Mouse (Mus musculus) stomach, postnatal 0 days (tissue): Measurements from ENCODE around the gene Eps15. TPM values are rescaled to one million over a fixed set of nuclear protein-coding genes. Genes with fewer than 3 reads are reported as not detected.

ENCODE experiments used
- ATAC-seq: fragments of 200-750 bp; cut with Nextera tagmentation; 2 replicates; pipeline ENCODE4 v1.8.0; 2017; ENCODE audit not compliant: low FRiP score, low TSS enrichment
- DNase-seq: peaks from one replicate; pipeline ENCODE4 v3.0.0-alpha.2; 2016; ENCODE audit warnings: low spot score
- H3K27ac ChIP-seq: fragments of 300-500 bp; sonication (generic); replicated peaks from 2 replicates; pipeline ENCODE4 v1.5.1; 2014; ENCODE audit warnings: mild to moderate bottlenecking, control low read depth
- H3K27me3 ChIP-seq: fragments of 300-500 bp; sonication (generic); 2 replicates; pipeline ENCODE4 v1.6.1; 2014; ENCODE audit warnings: low read length; ENCODE audit not compliant: control insufficient read depth, insufficient read depth
- H3K36me3 ChIP-seq: fragments of 300-500 bp; sonication (generic); 2 replicates; pipeline ENCODE4 v1.6.1; 2014; ENCODE audit warnings: low read length, mixed read lengths; ENCODE audit not compliant: control insufficient read depth, insufficient read depth
- H3K4me1 ChIP-seq: fragments of 300-500 bp; sonication (generic); replicated peaks from 2 replicates; pipeline ENCODE4 v1.6.1; 2014; ENCODE audit warnings: antibody characterized with exemption; ENCODE audit not compliant: control insufficient read depth, insufficient read depth
- H3K4me2 ChIP-seq: fragments of 300-500 bp; sonication (generic); replicated peaks from 2 replicates; pipeline ENCODE4 v1.6.1; 2014; ENCODE audit warnings: low read depth, mild to moderate bottlenecking, control low read depth, moderate library complexity
- H3K4me3 ChIP-seq: fragments of 300-500 bp; sonication (generic); 2 replicates; pipeline ENCODE4 v1.5.1; 2014; ENCODE audit warnings: low read depth, low read length, control low read depth
- H3K9ac ChIP-seq: fragments of 300-500 bp; sonication (generic); 2 replicates; pipeline ENCODE4 v1.6.1; 2014; ENCODE audit warnings: mild to moderate bottlenecking, low read length, control low read depth, mixed read lengths
- H3K9me3 ChIP-seq: fragments of 300-500 bp; sonication (generic); 2 replicates; pipeline ENCODE4 v1.6.1; 2016; ENCODE audit warnings: low read length; ENCODE audit not compliant: control insufficient read depth
- CTCF ChIP-seq: IDR thresholded peaks from 2 replicates; pipeline ENCODE4 v1.5.1; 2016; ENCODE audit warnings: antibody characterized with exemption, low read depth, mild to moderate bottlenecking, moderate library complexity
- EP300 ChIP-seq: optimal IDR thresholded peaks from 2 replicates; pipeline ENCODE3; 2016; ENCODE audit warnings: antibody characterized with exemption
- WGBS: fragments of 180-500 bp; shearing (Covaris S2); extraction: QIAGEN DNeasy Blood & Tissue Kit; methylation state at CpG from one replicate; pipeline ENCODE4 v1.1.7; 2014; 5-methylcytosine and 5-hydroxymethylcytosine counted together
- polyA plus RNA-seq: library from polyadenylated mRNA; unstranded; fragments of >200 nt; fragmentation: Nextera tagmentation; extraction: Ambion mirVana; gene quantifications from 2 replicates; pipeline ENCODE4 v1.2.1, GENCODE M21; 2015

Gene Eps15
- polyA plus RNA-seq, 1 experiment from 2014 or later = 20.0 TPM

DNA sequence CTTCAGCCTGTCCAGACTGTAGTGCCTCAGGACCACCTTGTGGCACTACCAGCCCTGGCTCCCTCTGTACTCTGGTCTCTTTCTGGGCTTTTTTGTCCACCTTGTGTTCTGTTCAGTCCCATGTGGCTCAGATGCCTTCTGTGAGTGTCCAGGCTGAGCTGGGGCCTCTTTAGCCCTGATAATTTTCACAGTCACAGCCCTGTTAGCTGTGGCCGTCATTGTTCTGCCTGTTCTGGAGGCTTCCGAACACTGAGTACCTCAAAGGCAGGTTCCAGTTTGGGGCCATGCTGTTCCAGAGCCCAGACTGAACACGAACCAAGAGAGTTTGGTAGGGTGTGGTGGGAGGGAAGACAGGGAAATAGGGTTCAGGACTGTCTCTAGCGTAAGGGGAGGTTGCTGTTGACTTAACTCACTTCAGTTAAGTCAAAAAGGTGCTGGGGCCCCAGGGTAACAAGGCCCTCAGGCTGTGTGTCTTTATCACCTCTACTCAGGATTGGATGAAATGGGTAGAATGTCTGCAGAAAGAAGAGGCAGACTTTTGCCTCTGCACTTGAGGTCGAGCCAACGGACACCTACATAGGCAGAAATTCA, 131.4 kb downstream of the Eps15 start:
- no peak overlapping the region for H3K9ac ChIP-seq
- DNase-seq (no peak), ATAC-seq (no peak)
- no peak overlapping the region for H3K27ac ChIP-seq
- WGBS = 78% methylated on average over 6 of the region's 6 CpGs
- TF ChIP-seq CTCF = no peak
- no peak for TF ChIP-seq EP300
- H3K4me2 ChIP-seq = no peak overlapping the region
- H3K9me3 ChIP-seq = no peaks in the 10 kb centered on the region
- no peaks in the 10 kb centered on the region for H3K4me1 ChIP-seq
- H3K4me3 ChIP-seq = no peak overlapping the region
- no peaks in the 10 kb centered on the region for H3K36me3 ChIP-seq
- H3K27me3 ChIP-seq = no peaks in the 10 kb centered on the region

DNA sequence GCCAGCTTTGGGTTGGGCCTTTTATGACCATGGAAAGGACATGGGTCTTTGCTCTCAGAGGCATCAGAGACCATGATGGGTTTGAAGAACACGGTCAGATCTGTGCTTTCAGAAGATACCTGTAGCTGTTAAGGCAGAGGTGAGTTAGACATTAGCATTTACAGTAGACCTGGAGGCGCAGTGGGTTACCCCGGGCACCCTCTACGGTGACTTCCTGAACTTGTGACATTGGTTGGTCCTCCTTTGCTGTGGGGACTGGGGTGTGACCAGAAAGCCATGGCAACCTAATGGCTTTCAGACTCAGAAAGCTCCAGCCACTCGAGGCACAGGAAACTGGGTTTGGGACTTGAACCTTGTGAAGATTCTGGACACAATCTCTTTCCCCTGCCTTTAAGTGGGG, 132.2 kb downstream of the Eps15 start:
- H3K9me3 ChIP-seq = no peaks in the 10 kb centered on the region
- H3K9ac ChIP-seq = no peak overlapping the region
- DNase-seq = no peak
- WGBS = 83% methylated on average over 5 of the region's 5 CpGs
- no peaks in the 10 kb centered on the region for H3K36me3 ChIP-seq
- H3K27me3 ChIP-seq = no peaks in the 10 kb centered on the region
- no peak overlapping the region for H3K27ac ChIP-seq
- no peaks in the 10 kb centered on the region for H3K4me1 ChIP-seq
- ATAC-seq = no peak
- H3K4me2 ChIP-seq = no peak overlapping the region
- TF ChIP-seq EP300 (no peak), CTCF (no peak)
- H3K4me3 ChIP-seq = no peak overlapping the region

DNA sequence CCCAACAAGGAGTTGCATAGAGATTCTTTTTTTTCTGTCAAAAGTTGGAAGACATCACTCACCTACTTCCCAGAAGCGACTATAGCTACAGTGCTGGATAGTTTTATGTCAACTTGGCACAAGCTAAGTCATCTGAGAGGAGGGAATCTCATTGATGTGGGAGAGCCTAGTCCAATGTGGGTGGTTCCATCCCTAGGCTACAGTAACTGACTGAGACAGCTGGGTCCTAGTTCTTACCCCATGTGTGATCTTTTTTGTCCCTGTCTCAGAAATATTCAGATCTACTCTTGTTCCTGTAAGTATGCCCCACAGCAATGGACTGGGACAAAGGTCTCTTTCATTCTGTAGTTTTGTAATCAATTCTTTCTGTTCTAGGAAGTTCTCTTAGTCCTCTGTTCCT, 137.9 kb downstream of the Eps15 start:
- Histone ChIP-seq H3K9me3 (no peaks in the 10 kb centered on the region), H3K27ac (no peak overlapping the region), H3K4me3 (no peak overlapping the region), H3K4me1 (no peaks in the 10 kb centered on the region), H3K4me2 (no peak overlapping the region), H3K36me3 (no peaks in the 10 kb centered on the region), H3K27me3 (no peaks in the 10 kb centered on the region), H3K9ac (no peak overlapping the region)
- 67% methylated on average over 1 of the region's 1 CpGs for WGBS
- ATAC-seq = no peak
- TF ChIP-seq CTCF (no peak), EP300 (no peak)
- DNase-seq = no peak

DNA sequence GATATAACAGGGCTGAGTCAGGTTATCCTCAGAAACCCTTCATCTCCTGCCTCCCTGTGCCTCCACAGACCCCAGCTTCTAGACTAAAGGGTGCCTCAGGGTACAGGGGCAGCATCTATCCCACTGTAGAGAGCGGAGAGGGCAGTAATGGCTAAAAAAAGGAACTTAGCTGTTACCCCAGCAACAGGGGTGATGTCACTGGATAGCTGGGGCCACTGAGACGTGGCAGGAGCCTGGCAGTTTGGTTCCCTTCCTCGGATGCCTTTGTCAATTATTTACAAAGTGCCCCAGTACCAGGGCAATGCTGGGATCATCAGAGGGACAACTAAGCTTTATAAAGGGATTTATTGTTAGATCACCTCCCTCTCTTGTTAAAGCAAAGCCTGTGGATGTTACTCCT, 138.9 kb downstream of the Eps15 start:
- WGBS = 34% methylated on average over 3 of the region's 3 CpGs
- DNase-seq (no peak), ATAC-seq (no peak)
- Histone ChIP-seq H3K27me3 (no peaks in the 10 kb centered on the region), H3K9me3 (no peaks in the 10 kb centered on the region), H3K27ac (no peak overlapping the region), H3K9ac (no peak overlapping the region), H3K4me3 (no peak overlapping the region), H3K4me1 (no peaks in the 10 kb centered on the region), H3K36me3 (no peaks in the 10 kb centered on the region), H3K4me2 (no peak overlapping the region)
- no peak for TF ChIP-seq EP300
- TF ChIP-seq CTCF = no peak

DNA sequence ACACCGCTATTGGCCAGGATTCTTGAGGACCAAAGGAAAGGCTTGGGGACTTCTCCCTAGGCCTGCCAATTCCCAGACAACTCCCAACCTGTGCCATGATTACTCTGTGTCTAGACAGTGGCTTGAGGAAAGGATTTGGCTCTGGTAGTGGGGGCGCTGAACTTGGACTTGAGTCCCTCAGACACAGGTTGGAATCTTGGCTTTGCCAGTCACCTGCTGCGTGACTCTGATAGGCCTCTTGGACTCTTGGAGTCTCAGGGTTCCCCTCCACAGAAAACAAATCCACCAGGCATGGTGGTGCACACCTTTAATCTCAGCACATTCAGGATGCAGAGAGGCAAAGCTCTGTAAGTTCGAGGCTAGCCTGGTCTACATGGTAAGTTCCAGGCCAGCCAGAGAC, 139.5 kb downstream of the Eps15 start:
- no peak for ATAC-seq
- Histone ChIP-seq H3K4me2 (no peak overlapping the region), H3K4me3 (no peak overlapping the region), H3K27me3 (no peaks in the 10 kb centered on the region), H3K36me3 (no peaks in the 10 kb centered on the region), H3K9me3 (no peaks in the 10 kb centered on the region), H3K4me1 (no peaks in the 10 kb centered on the region), H3K9ac (no peak overlapping the region), H3K27ac (no peak overlapping the region)
- DNase-seq = no peak
- TF ChIP-seq CTCF = no peak
- no peak for TF ChIP-seq EP300
- 89% methylated on average over 4 of the region's 4 CpGs for WGBS

DNA sequence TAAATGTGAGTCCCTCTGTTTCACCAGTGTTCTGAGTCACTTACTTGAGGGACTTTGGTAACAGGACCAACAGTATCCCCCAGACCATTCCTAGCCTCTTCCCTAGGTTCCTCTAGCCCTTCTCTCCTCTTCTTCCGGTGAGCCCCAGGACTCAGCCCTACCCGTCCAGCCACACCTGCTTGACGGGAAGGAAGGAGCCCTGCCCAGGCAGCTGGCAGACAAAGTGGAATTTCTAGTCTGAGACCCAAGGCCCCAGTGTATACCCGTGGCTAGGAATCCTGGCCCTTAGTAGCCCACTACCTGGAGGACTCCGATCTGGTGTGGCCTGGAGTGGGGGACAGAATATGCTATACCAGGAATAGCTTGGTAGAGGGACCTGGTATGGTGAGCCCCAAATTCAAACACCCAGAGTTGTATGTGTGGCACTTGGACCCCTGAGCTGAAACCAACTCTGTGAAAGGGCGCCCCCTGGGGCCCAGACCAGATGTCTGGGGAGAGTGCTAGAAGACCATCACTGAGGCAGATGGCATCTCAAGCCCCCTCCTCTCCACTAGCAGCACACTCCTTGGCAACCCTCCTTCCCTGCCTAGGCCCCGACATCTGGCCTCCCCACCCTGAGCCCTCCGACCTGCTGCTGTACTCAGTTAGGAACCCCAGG, 140.2 kb downstream of the Eps15 start:
- H3K36me3 ChIP-seq = no peaks in the 10 kb centered on the region
- 56% methylated on average over 8 of the region's 8 CpGs for WGBS
- TF ChIP-seq CTCF = peak; percentile 52
- TF ChIP-seq EP300 = peak; percentile 24
- H3K9ac ChIP-seq = no peak overlapping the region
- H3K4me3 ChIP-seq = no peak overlapping the region
- H3K27ac ChIP-seq = peak overlapping the region; percentile 73
- no peaks in the 10 kb centered on the region for H3K4me1 ChIP-seq
- H3K4me2 ChIP-seq = no peak overlapping the region
- peak; percentile 78 for DNase-seq
- no peaks in the 10 kb centered on the region for H3K9me3 ChIP-seq
- no peaks in the 10 kb centered on the region for H3K27me3 ChIP-seq
- ATAC-seq = peak; percentile 63
